Mouse (Mus musculus) G1E (cell line): ENCODE measurements around the gene Zfp398.

ENCODE experiments used
- CTCF ChIP-seq: IDR thresholded peaks from 2 replicates; pipeline ENCODE4 v1.5.1; 2012; ENCODE audit warnings: low read depth, low read length, inconsistent platforms, mixed read lengths
- GATA1 ChIP-seq: IDR thresholded peaks from 2 replicates; pipeline ENCODE4 v1.6.1; 2012; ENCODE audit warnings: borderline replicate concordance, low read length, inconsistent platforms, mixed read lengths
- GATA2 ChIP-seq: IDR thresholded peaks from 2 replicates; pipeline ENCODE4 v1.6.1; 2012; ENCODE audit warnings: low read depth, low read length, inconsistent platforms, borderline replicate concordance
- POLR2AphosphoS5 ChIP-seq: IDR thresholded peaks from 2 replicates; pipeline ENCODE4 v1.6.1; 2012; ENCODE audit warnings: low read depth, low read length, inconsistent platforms; ENCODE audit not compliant: insufficient replicate concordance
- TAL1 ChIP-seq: conservative IDR thresholded peaks from 2 replicates; pipeline ENCODE4 v1.6.1; 2012; ENCODE audit warnings: low read depth, low read length, inconsistent platforms, mixed read lengths

DNA sequence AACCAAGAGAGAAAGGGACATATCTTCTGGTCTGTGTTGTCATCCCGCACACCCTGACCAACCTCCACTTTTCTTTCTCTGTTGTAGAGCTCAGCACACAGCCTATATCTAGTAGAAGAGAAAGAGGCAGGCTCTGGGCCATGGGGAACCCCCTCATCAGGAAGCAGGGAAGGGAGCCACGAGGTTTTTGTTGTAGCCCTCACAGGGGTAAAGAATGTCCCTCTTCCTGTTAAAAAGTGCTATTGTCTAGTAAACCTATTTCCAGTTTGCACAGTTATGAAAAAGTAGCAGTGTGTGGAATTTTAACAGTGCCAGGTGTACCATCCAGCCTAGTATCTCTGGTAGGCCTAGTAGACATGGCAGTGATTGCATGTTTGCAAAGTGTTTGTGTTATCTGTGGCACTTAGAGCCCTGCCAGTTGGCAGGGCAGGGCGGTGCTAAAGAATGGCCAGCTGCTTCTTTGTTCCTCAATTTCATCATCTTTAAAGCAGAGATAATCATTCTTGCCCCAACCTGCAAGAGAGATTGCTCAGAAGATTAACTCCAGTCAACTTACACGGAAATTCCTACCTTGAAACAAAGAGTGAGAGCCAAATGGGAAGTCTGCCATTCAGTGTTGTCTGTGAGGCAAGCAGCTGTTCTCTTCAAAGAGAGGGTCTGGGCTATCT, 43.7 kb downstream of the Zfp398 start:
- TF ChIP-seq CTCF (no peak), POLR2AphosphoS5 (no peak), GATA1 (no peak), TAL1 (no peak), GATA2 (no peak)
